In the genomic region with DNA sequence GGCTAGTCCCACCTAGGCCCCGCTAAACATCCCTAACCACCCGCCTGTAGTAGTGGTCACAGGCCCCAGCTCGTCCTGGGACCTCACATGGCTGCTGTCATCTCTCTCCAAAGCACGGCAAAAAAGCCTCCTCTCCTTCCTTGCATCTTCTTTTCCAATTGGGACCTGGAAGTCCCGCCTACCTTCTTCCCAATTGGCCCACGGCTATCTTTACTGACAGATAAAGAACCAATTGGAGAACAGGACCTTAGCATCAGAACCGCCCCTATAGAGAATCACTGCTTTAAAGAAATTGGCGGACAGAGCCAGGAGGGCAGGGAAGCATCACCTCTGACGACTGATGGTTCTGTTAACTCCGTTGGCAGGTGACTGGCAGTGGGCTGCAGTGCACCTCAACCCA, we compare ENCODE assay signal across 9 mouse cellular contexts. TPM values are rescaled to one million over a fixed set of nuclear protein-coding genes. Genes with fewer than 3 reads are reported as not detected.
A peak's percentile ranks its signal among the peaks of the same experiment; 100 is the strongest.
DNase-seq lines count a peak whose midpoint lies in the region; ATAC-seq lines count a peak whose summit lies in the region.
"Had no signal": no experiment of that assay in that cellular context is flagged by ENCODE, and none has a peak within 500 bp of the region (broad histone marks: within the 10 kb centered on the region; RNA-seq: fewer than 3 reads in every experiment).

No protein-coding gene starts in this region.

- H3K9me3 ChIP-seq in kidney, embryonic 14.5 days (ENCODE audit: control insufficient read depth, low read length) = no peaks in the 10 kb centered on the region
- no peaks in the 10 kb centered on the region for H3K9me3 ChIP-seq in forebrain, embryonic 13.5 days (replicated peaks)
- H3K9me3 ChIP-seq in intestine, embryonic 16.5 days (ENCODE audit: control insufficient read depth, low read length) = no peaks in the 10 kb centered on the region
- H3K9me3 ChIP-seq: liver, embryonic 15.5 days had no signal

- WGBS in kidney, embryonic 14.5 days = 38% methylated on average over 10 of the region's 10 CpGs
- 18% methylated on average over 10 of the region's 10 CpGs for WGBS in forebrain, embryonic 13.5 days
- WGBS in intestine, embryonic 16.5 days = 38% methylated on average over 10 of the region's 10 CpGs

- H3K36me3 ChIP-seq in kidney, embryonic 14.5 days (ENCODE audit: control insufficient read depth, insufficient read depth, low read length) = peaks cover 19% of the 10 kb centered on the region; the same call in 1 of the 2 replicates
- 0 out of 2 replicates have a peak, but pooled peaks cover 3% of the 10 kb centered on the region for H3K36me3 ChIP-seq in forebrain, embryonic 13.5 days (ENCODE audit: poor library complexity, severe bottlenecking)
- H3K36me3 ChIP-seq in intestine, embryonic 16.5 days (ENCODE audit: control insufficient read depth, insufficient read depth, low read length) = 0 out of 2 replicates have a peak, but pooled peaks cover 3% of the 10 kb centered on the region
- H3K36me3 ChIP-seq: liver, embryonic 15.5 days had no signal

- no peak for ATAC-seq in kidney, embryonic 14.5 days (ENCODE audit: low FRiP score, low TSS enrichment)
- ATAC-seq in forebrain, embryonic 13.5 days = peak; percentile 77
- ATAC-seq in intestine, embryonic 16.5 days = peak; percentile 51

- H3K9ac ChIP-seq in kidney, embryonic 14.5 days (ENCODE audit: low read depth, low read length) = no peak overlapping the region
- no peak overlapping the region for H3K9ac ChIP-seq in forebrain, embryonic 13.5 days
- 0 out of 2 replicates have a peak overlapping the region, but pooled peaks have one; percentile 11 for H3K9ac ChIP-seq in intestine, embryonic 16.5 days (ENCODE audit: low read depth, low read length)
- H3K9ac ChIP-seq: liver, embryonic 15.5 days had no signal

- no peak overlapping the region for H3K4me2 ChIP-seq in kidney, embryonic 14.5 days (replicated peaks; ENCODE audit: low read depth, low read length)
- H3K4me2 ChIP-seq in forebrain, embryonic 13.5 days = peak overlapping the region; percentile 29
- H3K4me2 ChIP-seq in intestine, embryonic 16.5 days (ENCODE audit: low read depth, low read length) = no peak overlapping the region
- H3K4me2 ChIP-seq: liver, embryonic 15.5 days had no signal

- DNase-seq in kidney, postnatal 36 days = peak; percentile 26 to 40
- DNase-seq in ZHBTc4 (ENCODE audit: low read depth, low spot score) = peak; percentile 90
- DNase-seq in right cerebral cortex, postnatal 4 days = no peak
- DNase-seq in layer of hippocampus, adult 8-10 months (ENCODE audit: low spot score in 2 of 2) = no peak
- DNase-seq in ovary, postnatal 36 days (ENCODE audit: low spot score) = no peak

- H3K4me3 ChIP-seq in kidney, embryonic 14.5 days (ENCODE audit: low read length) = no peak overlapping the region
- H3K4me3 ChIP-seq in forebrain, embryonic 13.5 days = no peak overlapping the region
- H3K4me3 ChIP-seq in intestine, embryonic 16.5 days (ENCODE audit: low read length) = no peak overlapping the region
- H3K4me3 ChIP-seq: liver, embryonic 15.5 days had no signal

- no peak overlapping the region for H3K27ac ChIP-seq in kidney, embryonic 14.5 days (ENCODE audit: low read depth, low read length)
- H3K27ac ChIP-seq in forebrain, embryonic 13.5 days = no peak overlapping the region
- no peak overlapping the region for H3K27ac ChIP-seq in intestine, embryonic 16.5 days (ENCODE audit: low read length)
- H3K27ac ChIP-seq: liver, embryonic 15.5 days had no signal

- H3K4me1 ChIP-seq in kidney, embryonic 14.5 days (ENCODE audit: control insufficient read depth, insufficient read depth, low read length) = no peaks in the 10 kb centered on the region
- H3K4me1 ChIP-seq in forebrain, embryonic 13.5 days = no peaks in the 10 kb centered on the region; the same call in 1 of the 2 replicates
- H3K4me1 ChIP-seq in intestine, embryonic 16.5 days (ENCODE audit: control insufficient read depth, insufficient read depth, low read length) = no peaks in the 10 kb centered on the region
- H3K4me1 ChIP-seq: liver, embryonic 15.5 days had no signal

- H3K27me3 ChIP-seq in kidney, embryonic 14.5 days (ENCODE audit: control insufficient read depth, insufficient read depth, low read length) = no peaks in the 10 kb centered on the region
- H3K27me3 ChIP-seq in forebrain, embryonic 13.5 days = no peaks in the 10 kb centered on the region
- H3K27me3 ChIP-seq in intestine, embryonic 16.5 days (replicated peaks; ENCODE audit: control insufficient read depth, insufficient read depth, low read length) = no peaks in the 10 kb centered on the region

RNA-seq across cellular contexts. Expression of gene Sparc, which starts 30.5 kb away (rescaled TPM):
- 817 and 919 TPM in 2 replicates for polyA plus RNA-seq in kidney, embryonic 14.5 days (2014; fragmentation: Nextera tagmentation; extraction: Ambion mirVana)
- polyA plus RNA-seq in forebrain, embryonic 13.5 days (2015; fragmentation: Nextera tagmentation; extraction: Ambion mirVana) = 273 and 289 TPM in 2 replicates
- polyA plus RNA-seq in intestine, embryonic 16.5 days (2015; fragmentation: Nextera tagmentation; extraction: Ambion mirVana) = 1,500 and 1,563 TPM in 2 replicates
- 100 to 1,000 TPM; 259 to 443 (median 324) TPM for total RNA-seq in layer of hippocampus, adult 8-10 months (2022)

RNA-seq across cellular contexts. Expression of gene Fat2, which starts 56.1 kb away (rescaled TPM):
- 0.04 and 0.16 TPM in 2 replicates for polyA plus RNA-seq in kidney, embryonic 14.5 days (2014; fragmentation: Nextera tagmentation; extraction: Ambion mirVana)
- polyA plus RNA-seq in forebrain, embryonic 13.5 days (2015; fragmentation: Nextera tagmentation; extraction: Ambion mirVana) = not detected in 2 replicates
- 0.04 and 0.05 TPM in 2 replicates for polyA plus RNA-seq in intestine, embryonic 16.5 days (2015; fragmentation: Nextera tagmentation; extraction: Ambion mirVana)
- total RNA-seq in layer of hippocampus, adult 8-10 months (2022) = under 1 TPM; 0.21 to 0.35 (median 0.27) TPM
- polyA plus RNA-seq: liver, embryonic 15.5 days had no signal

Comparison
In these comparisons a context has a peak if more than half of its experiments do, and no peak if none do; other contexts are left out.
1. DNase-seq: peak in kidney, postnatal 36 days (2 of 2) and ZHBTc4 (single experiment); none in right cerebral cortex, postnatal 4 days (single experiment), layer of hippocampus, adult 8-10 months (0 of 2) and ovary, postnatal 36 days (single experiment).